Mouse (Mus musculus): ENCODE measurements around the gene Zfand2a.

- TF ChIP-seq ZNF384 (IDR thresholded peaks at IDR 0.05; ENCODE audit: low read depth, low read length) = no peak
- TF ChIP-seq MAFK (IDR thresholded peaks at IDR 0.05; ENCODE audit: insufficient read depth, low read depth, low read length) = no peak
- TF ChIP-seq CHD2 (IDR thresholded peaks at IDR 0.05; ENCODE audit: low read depth, low read length) = no peak
Measured at GRCm38 (mm10) chr5:139449926-139450325, 34.4 kb downstream of the Zfand2a start.
